Mouse (Mus musculus) thymus, adult 2 months (tissue): ENCODE measurements at regions not wholly inside any gene's neighbourhood (a gene's known extent, or its start where the extent isn't known, plus 50 kb on each side); places are given as distances from the start of the nearest gene placed in this dataset.

ENCODE experiments used
- DNase-seq: peaks from one replicate; pipeline ENCODE4 v3.0.0; 2021
- H3K27ac ChIP-seq: fragments of 200-500 bp; 2 replicates; pipeline ENCODE4 v1.5.1; 2012; ENCODE audit warnings: low read length, control low read depth; ENCODE audit not compliant: control insufficient read depth, insufficient read depth
- H3K27me3 ChIP-seq: fragments of 200-500 bp; 2 replicates; pipeline ENCODE4 v1.6.1; 2012; ENCODE audit warnings: mild to moderate bottlenecking, low read length, moderate library complexity, mixed read lengths; ENCODE audit not compliant: control insufficient read depth, insufficient read depth
- H3K36me3 ChIP-seq: fragments of 200-500 bp; 2 replicates; pipeline ENCODE4 v1.6.1; 2012; ENCODE audit warnings: mild to moderate bottlenecking, low read length, moderate library complexity; ENCODE audit not compliant: control insufficient read depth, insufficient read depth
- H3K4me1 ChIP-seq: fragments of 200-500 bp; replicated peaks from 2 replicates; pipeline ENCODE4 v1.6.1; 2012; ENCODE audit warnings: low read length; ENCODE audit not compliant: control insufficient read depth, insufficient read depth
- H3K4me3 ChIP-seq: fragments of 200-500 bp; 2 replicates; pipeline ENCODE4 v1.5.1; 2012; ENCODE audit warnings: mild to moderate bottlenecking, low read length, control low read depth, moderate library complexity; ENCODE audit not compliant: control insufficient read depth, insufficient read depth
- CTCF ChIP-seq: fragments of 200-500 bp; IDR thresholded peaks from 2 replicates; pipeline ENCODE4 v1.5.1; 2012; ENCODE audit warnings: mild to moderate bottlenecking, control low read depth, low read length, moderate library complexity, borderline replicate concordance; ENCODE audit not compliant: control insufficient read depth, poor library complexity, insufficient read depth; ENCODE audit errors: extremely low read depth
- POLR2A ChIP-seq: fragments of 200-500 bp; IDR thresholded peaks from 2 replicates; pipeline ENCODE4 v1.6.1; 2012; ENCODE audit warnings: mild to moderate bottlenecking, low read length, control low read depth, moderate library complexity; ENCODE audit not compliant: control insufficient read depth, poor library complexity, insufficient read depth; ENCODE audit errors: extremely low read depth
- WGBS: fragments of 180-500 bp; shearing (Covaris S2); methylation state at CpG from one replicate; pipeline ENCODE4 v1.1.7; 2018; 5-methylcytosine and 5-hydroxymethylcytosine counted together

- Histone ChIP-seq H3K27me3 (no peaks in the 10 kb centered on the region; the same call in 1 of the 2 replicates), H3K4me1 (peaks cover 2% of the 10 kb centered on the region; the same call in 1 of the 2 replicates), H3K4me3 (no peak overlapping the region), H3K36me3 (no peaks in the 10 kb centered on the region), H3K27ac (no peak overlapping the region)
- TF ChIP-seq POLR2A, result no peak
- no peak for TF ChIP-seq CTCF
- 98% methylated on average over 3 of the region's 3 CpGs for WGBS
- no peak for DNase-seq
Observed at GRCm38 (mm10) chr6:94774871-94775270, 74.9 kb upstream of the Lrig1 start.

GRCm38 (mm10) chr6:94773604-94774486, 73.9 kb upstream of the Lrig1 start:
- no peak for DNase-seq
- TF ChIP-seq CTCF (no peak), POLR2A (no peak)
- no peak overlapping the region for H3K4me3 ChIP-seq
- no peaks in the 10 kb centered on the region for H3K36me3 ChIP-seq
- H3K27me3 ChIP-seq, result no peaks in the 10 kb centered on the region; the same call in 1 of the 2 replicates
- 23% methylated on average over 27 of the region's 27 CpGs for WGBS
- no peak overlapping the region for H3K27ac ChIP-seq
- H3K4me1 ChIP-seq, result no peaks in the 10 kb centered on the region

DNA sequence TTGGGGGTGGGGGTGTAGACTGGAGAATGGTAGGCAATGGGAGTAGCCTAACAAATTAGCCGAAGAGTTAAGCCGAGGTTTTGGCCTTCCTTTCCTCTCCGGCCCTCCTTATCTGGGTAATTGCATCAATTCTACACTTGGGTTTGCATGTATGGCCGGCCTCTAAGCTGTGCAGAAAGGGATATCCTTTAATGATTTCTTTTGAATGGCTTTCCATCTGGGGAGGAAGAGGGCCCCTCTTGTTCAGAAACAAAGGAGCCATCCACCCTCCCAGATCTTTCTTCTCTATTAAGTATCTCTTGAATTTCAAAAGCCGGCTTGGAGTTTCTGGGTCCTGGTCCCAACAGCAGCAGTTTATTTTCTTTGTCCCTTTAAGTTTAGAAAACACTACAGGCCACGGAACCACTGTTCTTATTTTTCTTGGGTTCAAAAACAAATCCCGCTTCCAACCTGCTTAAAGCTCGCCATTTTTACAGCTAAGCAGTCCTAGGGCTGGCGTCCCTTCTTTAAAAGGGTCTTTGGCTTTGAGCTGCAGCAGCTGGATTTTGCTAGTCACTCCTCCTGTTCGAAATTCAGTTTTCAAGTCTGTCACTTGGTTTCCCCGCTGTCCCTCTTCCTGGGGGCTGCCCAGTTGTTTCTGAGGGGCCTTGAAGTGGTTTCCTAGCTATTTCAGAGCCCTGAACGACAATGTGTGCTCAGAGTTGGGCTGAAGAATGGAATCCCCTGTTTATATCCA, 73.1 kb upstream of the Lrig1 start:
- no peak overlapping the region for H3K27ac ChIP-seq
- no peak for DNase-seq
- no peak overlapping the region for H3K4me3 ChIP-seq
- H3K36me3 ChIP-seq, result no peaks in the 10 kb centered on the region
- TF ChIP-seq POLR2A (no peak), CTCF (no peak)
- 38% methylated on average over 12 of the region's 12 CpGs for WGBS
- H3K4me1 ChIP-seq, result no peaks in the 10 kb centered on the region
- no peaks in the 10 kb centered on the region; the same call in 1 of the 2 replicates for H3K27me3 ChIP-seq

DNA sequence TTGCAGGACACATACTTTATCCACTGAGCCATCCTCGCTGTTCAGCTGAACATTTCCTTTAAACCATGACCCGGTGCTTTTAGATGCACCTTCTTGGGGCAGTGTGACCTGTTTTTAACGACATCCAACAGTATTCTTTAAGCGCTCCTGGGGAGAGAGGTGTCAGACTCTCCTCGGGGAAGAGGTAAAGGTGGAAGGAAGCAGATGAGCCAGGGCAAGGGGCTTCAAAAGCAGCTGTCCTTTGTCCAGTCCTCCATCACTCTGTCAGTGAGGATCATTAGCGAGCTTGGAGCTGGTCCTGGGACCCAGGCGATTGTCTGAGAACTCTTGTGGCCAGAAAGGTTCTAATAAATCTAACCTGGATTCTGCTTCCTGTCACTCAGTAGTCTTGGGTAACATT, 72.4 kb upstream of the Lrig1 start:
- 51% methylated on average over 7 of the region's 7 CpGs for WGBS
- Histone ChIP-seq H3K27ac (no peak overlapping the region), H3K4me1 (no peaks in the 10 kb centered on the region), H3K36me3 (no peaks in the 10 kb centered on the region), H3K4me3 (no peak overlapping the region), H3K27me3 (no peaks in the 10 kb centered on the region; the same call in 1 of the 2 replicates)
- DNase-seq, result no peak
- TF ChIP-seq CTCF (no peak), POLR2A (no peak)

DNA sequence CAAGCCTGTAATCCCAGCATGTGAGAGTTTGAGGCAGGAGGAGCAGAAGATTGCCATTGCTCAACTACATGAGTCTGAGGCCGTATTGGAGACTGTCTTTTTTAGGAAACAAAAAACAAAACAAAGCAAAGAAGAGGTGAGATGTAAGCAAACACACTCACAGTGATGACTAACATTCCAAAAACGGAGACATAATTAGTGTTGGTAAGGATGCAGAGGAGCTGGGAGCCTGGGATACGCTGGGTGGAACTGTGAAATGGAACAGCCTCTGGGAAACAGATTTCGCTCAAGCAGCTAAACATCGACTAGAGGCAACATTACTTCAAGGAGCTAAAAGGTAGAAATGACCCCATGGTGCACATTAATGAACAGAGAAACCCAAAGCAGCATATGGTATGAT, 68.3 kb upstream of the Lrig1 start:
- DNase-seq, result no peak
- TF ChIP-seq CTCF (no peak), POLR2A (no peak)
- Histone ChIP-seq H3K4me3 (no peak overlapping the region), H3K27me3 (no peaks in the 10 kb centered on the region; the same call in 1 of the 2 replicates), H3K27ac (no peak overlapping the region), H3K4me1 (no peaks in the 10 kb centered on the region), H3K36me3 (no peaks in the 10 kb centered on the region)
- WGBS, result 94% methylated on average over 5 of the region's 5 CpGs

- H3K27ac ChIP-seq, result no peak overlapping the region
- no peaks in the 10 kb centered on the region for H3K27me3 ChIP-seq
- 96% methylated on average over 6 of the region's 6 CpGs for WGBS
- TF ChIP-seq POLR2A (no peak), CTCF (no peak)
- no peak for DNase-seq
- no peak overlapping the region for H3K4me3 ChIP-seq
- H3K4me1 ChIP-seq, result peaks cover 10% of the 10 kb centered on the region
- H3K36me3 ChIP-seq, result no peaks in the 10 kb centered on the region
Observed at GRCm38 (mm10) chr6:94765724-94766123, 65.8 kb upstream of the Lrig1 start.

- 11% methylated on average over 6 of the region's 6 CpGs for WGBS
- Histone ChIP-seq H3K27me3 (no peaks in the 10 kb centered on the region), H3K27ac (no peak overlapping the region), H3K4me1 (peaks cover 17% of the 10 kb centered on the region), H3K4me3 (no peak overlapping the region), H3K36me3 (no peaks in the 10 kb centered on the region)
- DNase-seq, result no peak
- TF ChIP-seq POLR2A (no peak), CTCF (no peak)
Observed at GRCm38 (mm10) chr6:94761341-94761740, 61.4 kb upstream of the Lrig1 start.
